Comparison of ENCODE assay signal across 9 mouse cellular contexts in the genomic region with DNA sequence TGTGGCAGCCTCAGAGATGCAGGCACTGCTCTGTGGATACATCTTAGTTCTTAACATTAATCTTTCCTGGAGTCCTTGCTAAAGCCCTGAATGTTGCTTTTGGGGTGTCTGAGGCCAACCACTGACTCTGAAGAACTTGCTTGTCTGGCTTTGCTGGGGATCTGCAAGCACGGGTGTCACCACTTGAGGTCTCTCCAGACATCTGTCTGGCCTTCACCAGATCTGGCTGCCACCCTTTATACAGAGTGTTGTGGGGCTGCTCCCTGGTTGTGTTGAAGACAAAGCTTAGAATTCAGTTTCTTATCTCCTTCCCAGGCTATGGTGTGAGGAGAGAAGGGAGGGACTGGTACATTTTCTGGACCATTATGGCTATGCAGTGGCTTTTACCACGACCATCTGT. TPM values are rescaled to one million over a fixed set of nuclear protein-coding genes. Genes with fewer than 3 reads are reported as not detected.
DNase-seq lines count a peak whose midpoint lies in the region; ATAC-seq and TF ChIP-seq lines count a peak whose summit lies in the region.
"Had no signal": no experiment of that assay in that cellular context is flagged by ENCODE, and none has a peak within 500 bp of the region (broad histone marks: within the 10 kb centered on the region; RNA-seq: fewer than 3 reads in every experiment).

No protein-coding gene starts in this region.

- ATAC-seq in megakaryocyte progenitor cell, adult 5-6 weeks (replicated peaks; ENCODE audit: poor library complexity) = peak; percentile 52; the same call in 1 of the 2 replicates
- no peak for ATAC-seq in forebrain, embryonic 15.5 days (replicated peaks)

- peak; percentile 41 for DNase-seq in adrenal gland, adult 2 months
- no peak for DNase-seq in adrenal gland, adult 8-10 months
- no peak for DNase-seq in left cerebral cortex, adult 2 months (ENCODE audit: extremely low spot score in 1 of 2, low spot score in 2 of 2)
- no peak for DNase-seq in left cerebral cortex, adult 11 months (ENCODE audit: low spot score)
- DNase-seq in cerebellum, postnatal 10 days = peak; percentile 31 to 49
- no peak for DNase-seq in left cerebral cortex, adult 8-10 months (ENCODE audit: low spot score in 2 of 2)
- DNase-seq: B cell, adult 2 months had no signal

- H3K27me3 ChIP-seq in forebrain, embryonic 15.5 days = no peaks in the 10 kb centered on the region

- WGBS in forebrain, embryonic 15.5 days = 73% methylated on average over 2 of the region's 2 CpGs

- H3K4me1 ChIP-seq in forebrain, embryonic 15.5 days = no peaks in the 10 kb centered on the region

- peak; percentile 41 for TF ChIP-seq CTCF in left cerebral cortex, adult 2 months (IDR thresholded peaks at IDR 0.05)

- no peak overlapping the region for H3K9ac ChIP-seq in forebrain, embryonic 15.5 days (replicated peaks)

- H3K36me3 ChIP-seq in forebrain, embryonic 15.5 days = no peaks in the 10 kb centered on the region

- intact Hi-C loops in left cerebral cortex, adult 2 months (cut with DNase I) = loop anchor here (5.0 kb wide), 1 partner anchor 123 kb away; the partner anchor contains the start of genes Gm10322 and Mcu

- no peak overlapping the region for H3K27ac ChIP-seq in left cerebral cortex, adult 2 months
- no peak overlapping the region for H3K27ac ChIP-seq in forebrain, embryonic 15.5 days (replicated peaks)

- H3K4me2 ChIP-seq in forebrain, embryonic 15.5 days (replicated peaks) = no peak overlapping the region

- no peak overlapping the region for H3K4me3 ChIP-seq in left cerebral cortex, adult 2 months
- no peak overlapping the region for H3K4me3 ChIP-seq in forebrain, embryonic 15.5 days

- H3K9me3 ChIP-seq in forebrain, embryonic 15.5 days = no peaks in the 10 kb centered on the region; the same call in 1 of the 2 replicates

RNA-seq across cellular contexts. Expression of gene Oit3, which starts 52.5 kb away (rescaled TPM):
- 1 to 10 TPM; 3.0 to 3.7 TPM for total RNA-seq in adrenal gland, adult 2 months (2021)
- polyA plus RNA-seq in adrenal gland, adult 2 months (2012; rRNA removed) = 6.1 and 8.8 TPM in 2 replicates
- 1 to 10 TPM; 2.7 to 5.3 (median 3.1) TPM for total RNA-seq in adrenal gland, adult 8-10 months (2022)
- under 1 TPM; 0.16 to 0.34 TPM for total RNA-seq in left cerebral cortex, adult 2 months (2021)
- 1.0 TPM in 1 of 2 replicates, not detected in the other for total RNA-seq in megakaryocyte progenitor cell, adult 5-6 weeks (2015)
- 0.21 TPM in 1 of 2 replicates, not detected in the other for total RNA-seq in megakaryocyte progenitor cell, adult 5-6 weeks (2017)
- 0.15 and 0.19 TPM in 2 replicates for polyA plus RNA-seq in forebrain, embryonic 15.5 days (2015; fragmentation: Nextera tagmentation; extraction: Ambion mirVana)
- total RNA-seq in left cerebral cortex, adult 8-10 months (2022) = under 1 TPM; 0.13 to 0.72 (median 0.19) TPM

Comparison
In these comparisons a context has a peak if more than half of its experiments do, and no peak if none do; other contexts are left out.
1. DNase-seq: peak in adrenal gland, adult 2 months (single experiment) and cerebellum, postnatal 10 days (2 of 2); none in adrenal gland, adult 8-10 months (single experiment), left cerebral cortex, adult 2 months (0 of 2), left cerebral cortex, adult 11 months (single experiment) and left cerebral cortex, adult 8-10 months (0 of 2).